Mouse (Mus musculus) right cerebral cortex, postnatal 36 days (tissue): ENCODE measurements around the gene Camkk1.

Experiments
- DNase-seq, 2 experiments: peaks; one replicate each; pipeline ENCODE4 v3.0.0; 2022; ENCODE audit warnings: low spot score in 2 of 2, mixed read lengths in 1 of 2

The Camkk1 gene

DNA sequence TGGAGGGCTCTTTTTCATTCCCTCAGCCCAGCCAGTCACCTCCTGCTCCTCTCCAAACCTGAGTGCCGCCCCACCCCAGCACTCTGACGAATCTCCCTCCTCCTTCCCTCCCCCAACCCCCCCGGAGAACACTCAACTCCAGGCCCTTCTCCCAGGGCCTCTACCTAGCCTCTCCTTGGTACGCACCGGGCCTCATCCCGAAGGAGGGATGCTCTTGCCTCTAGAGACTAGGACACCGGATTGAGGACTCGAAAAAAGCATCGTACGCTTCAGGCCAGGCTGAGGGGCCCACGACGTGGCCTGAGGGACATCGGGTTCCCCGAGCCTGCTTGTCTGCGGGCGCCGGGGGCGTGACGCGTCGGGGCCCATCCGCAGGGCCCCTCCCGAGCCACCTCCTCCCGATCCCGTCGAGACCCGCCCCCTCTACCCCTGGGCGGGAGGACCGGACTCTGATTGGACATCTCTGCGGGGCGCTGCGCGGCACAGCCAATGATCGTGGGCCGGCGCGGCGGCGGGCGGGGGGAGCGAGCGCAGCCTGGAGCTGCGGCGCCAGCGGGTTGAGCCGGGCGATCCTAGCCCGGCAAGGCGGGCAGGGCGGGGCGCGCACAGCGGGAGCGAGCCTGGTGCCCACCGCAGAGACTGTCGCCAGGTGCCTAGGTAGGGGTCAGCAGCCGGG, at the start of gene Camkk1:
Gene Camkk1, plus strand, starts transcription at position 538 of the 676 bp plus-strand sequence.
- peak; percentile 93 for DNase-seq

DNA sequence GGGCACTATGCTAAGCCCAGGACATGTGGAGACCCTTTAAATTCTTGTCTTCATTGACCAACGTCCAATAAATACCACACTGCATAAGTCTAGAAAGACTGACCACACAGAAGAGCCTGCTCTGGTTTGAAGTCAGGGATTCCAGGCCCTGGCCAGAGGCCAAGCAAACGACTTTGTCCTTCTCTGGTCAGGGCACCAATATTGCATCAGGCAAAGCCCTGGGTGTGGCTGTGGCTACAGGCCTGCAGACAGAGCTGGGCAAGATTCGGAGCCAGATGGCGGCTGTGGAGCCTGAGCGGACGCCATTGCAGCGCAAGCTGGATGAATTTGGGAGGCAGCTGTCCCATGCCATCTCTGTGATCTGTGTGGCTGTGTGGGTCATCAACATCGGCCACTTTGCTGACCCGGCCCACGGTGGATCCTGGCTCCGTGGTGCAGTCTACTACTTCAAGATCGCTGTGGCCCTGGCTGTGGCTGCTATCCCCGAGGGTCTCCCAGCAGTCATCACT, 43.8 kb upstream of the Camkk1 start:
- no peak for DNase-seq

DNA sequence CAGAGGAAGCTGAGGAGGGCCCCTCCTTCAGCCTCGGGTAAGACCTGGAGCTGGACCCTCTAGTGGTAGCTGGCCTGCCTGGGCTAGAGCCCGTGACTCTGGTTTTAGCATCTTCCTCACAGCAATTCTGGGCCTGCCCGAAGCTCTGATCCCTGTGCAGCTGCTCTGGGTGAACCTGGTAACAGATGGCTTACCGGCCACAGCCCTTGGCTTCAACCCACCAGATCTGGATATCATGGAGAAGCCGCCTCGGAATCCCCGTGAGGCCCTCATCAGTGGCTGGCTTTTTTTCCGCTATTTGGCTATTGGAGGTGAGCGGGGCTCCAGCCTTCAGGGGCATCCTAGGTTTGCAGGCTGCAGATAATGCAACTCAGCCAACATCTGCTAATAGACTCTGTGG, 36.3 kb upstream of the Camkk1 start:
- DNase-seq: no peak

DNA sequence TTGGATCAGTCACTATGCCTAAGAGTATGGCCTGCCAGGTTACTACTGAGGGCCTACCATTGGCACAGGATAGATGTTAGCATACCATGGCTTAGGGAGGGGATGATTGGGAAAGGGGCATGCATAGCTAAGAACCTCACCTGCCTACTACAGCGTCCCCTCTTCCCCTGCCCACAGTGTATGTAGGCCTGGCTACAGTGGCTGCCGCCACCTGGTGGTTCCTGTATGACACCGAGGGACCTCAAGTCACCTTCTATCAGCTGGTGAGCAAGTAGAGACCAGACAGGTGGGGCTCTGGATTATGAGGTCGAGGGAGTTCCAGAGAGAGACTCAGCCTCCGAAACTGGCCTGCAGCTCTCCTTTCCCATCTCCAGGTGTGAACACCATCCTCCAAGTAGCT, 35.5 kb upstream of the Camkk1 start:
- DNase-seq: no peak

DNA sequence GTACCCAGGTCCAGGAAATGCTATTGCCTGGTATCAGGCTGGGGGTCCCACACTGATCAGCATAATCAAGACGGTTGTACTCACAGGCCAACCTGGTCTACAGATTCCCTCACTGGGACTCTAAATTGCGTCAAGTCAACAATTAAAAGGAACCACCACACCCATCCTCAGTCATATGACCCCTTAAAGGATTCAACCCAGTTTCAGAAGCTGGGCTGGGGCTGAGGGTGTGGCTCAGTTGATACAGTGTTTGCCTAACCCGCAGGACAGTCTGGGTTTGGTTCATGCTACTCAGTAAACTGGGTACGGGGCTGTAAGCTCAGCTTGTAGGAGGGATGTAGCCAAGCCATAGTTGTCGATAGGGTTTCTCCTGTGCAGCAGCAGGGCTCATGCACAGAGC, 32.1 kb upstream of the Camkk1 start:
- no peak for DNase-seq

DNA sequence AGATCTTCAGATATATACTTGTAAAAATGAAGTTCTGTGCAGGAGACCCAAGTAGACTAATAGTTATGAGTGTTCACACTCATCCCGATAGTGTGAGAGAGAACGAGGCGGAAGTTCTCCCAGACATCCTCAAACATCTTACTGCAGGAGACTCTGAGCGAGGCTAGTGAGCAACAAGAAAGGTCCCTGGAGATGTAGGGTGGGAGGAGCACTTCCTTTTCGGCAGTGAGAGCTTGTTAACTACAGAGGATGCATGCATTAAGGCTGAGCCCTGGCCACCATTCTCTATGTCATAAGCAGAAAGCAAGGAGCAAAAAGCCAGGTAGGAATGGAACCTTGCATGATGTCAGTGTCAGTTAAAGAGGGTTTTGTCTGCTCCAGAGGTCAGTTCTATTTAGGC, 31.6 kb upstream of the Camkk1 start:
- no peak for DNase-seq

DNA sequence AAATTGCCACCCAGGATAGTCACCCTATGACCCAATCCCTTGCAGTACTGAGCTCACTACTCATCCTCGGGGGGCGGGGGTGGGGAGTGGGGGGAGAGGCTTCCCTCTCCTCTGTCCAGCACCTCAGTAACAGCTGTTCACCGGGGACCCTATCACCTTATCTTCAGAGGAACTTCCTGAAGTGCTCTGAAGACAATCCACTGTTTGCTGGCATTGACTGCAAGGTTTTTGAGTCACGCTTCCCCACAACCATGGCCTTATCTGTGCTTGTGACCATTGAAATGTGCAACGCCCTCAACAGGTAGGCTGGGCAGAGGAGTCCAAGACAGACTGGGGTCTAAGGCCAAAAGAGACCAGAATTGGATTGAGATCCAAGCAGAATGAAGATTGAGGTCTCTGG, 31.0 kb upstream of the Camkk1 start:
- no peak for DNase-seq

DNA sequence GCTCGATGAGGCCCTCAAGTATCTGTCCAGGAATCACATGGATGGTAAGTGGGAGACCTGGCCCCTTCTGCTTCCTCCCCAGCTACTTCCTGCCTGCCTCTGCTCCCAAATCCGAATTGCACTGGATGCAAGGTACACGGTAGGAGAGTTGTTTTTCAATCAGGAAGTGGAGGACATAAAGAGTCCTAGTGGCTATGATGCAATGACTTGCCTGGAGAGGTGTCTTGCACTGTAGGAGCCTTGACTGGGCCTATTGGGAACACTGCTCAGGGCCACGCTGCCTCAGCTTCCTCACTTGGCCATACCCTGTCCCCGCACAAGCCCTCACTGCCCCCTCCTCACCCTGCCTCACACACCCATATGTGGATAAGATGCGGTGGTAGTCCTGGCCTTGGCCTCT, 29.8 kb upstream of the Camkk1 start:
- DNase-seq: no peak

DNA sequence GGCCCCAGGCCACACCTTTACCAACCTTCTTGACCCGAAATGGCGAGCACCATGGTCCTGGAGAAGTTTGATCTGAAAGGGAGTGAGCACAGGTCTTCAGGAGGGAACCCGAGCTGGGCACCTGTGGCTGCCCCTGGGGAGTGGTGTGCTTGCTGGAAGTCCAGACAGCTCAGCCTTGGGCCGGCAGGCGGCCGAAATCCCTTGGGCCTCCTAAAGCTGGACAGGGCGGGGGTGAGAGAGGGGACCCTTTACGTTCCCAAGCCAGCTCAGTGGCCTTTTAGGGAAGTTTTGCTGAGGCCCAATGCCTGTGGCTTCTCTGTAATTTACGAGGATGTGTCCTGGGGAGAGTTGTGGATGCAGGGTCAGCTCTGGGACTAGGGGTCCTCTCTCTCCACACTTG, 28.1 kb upstream of the Camkk1 start:
- DNase-seq: no peak

DNA sequence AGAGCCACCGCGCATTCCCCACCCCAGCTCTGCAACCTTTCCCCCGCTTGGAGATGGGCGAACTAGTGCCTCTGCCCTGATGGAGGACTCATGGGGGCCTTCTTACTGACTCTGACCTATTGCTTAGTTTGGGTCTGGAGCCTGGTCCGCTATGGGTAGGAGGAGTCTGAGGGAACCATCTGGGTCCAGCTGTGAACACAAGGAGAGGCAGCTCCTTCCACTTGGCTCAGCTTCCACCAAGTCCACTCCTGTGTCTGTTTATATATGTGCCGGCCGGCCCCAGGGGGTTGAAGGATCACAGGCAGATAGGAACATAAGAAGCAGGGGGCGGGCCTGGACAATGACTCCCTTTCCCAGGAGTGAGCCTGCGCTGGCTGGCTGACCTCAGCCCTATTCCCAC, 26.8 kb upstream of the Camkk1 start:
- no peak for DNase-seq

DNA sequence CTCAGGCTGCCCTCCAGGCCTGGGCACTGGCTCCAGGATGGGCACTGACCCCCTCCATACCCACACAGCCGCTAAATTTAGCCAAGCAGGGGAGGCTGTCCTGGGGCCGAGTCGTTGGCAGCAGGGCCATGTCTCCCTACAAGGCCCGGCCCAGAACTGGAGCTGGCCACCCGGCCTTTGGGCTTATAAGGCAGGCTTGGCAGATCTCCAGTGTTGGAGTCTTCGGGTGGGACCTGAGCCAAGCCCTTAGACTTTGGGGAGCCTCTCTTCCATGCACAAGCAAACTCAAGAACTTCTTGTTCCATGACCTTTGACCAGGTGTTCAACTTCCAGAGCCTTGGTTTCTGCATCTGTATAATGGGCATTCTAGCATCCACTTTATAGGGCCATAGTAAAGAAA, 22.5 kb upstream of the Camkk1 start:
- DNase-seq: no peak

DNA sequence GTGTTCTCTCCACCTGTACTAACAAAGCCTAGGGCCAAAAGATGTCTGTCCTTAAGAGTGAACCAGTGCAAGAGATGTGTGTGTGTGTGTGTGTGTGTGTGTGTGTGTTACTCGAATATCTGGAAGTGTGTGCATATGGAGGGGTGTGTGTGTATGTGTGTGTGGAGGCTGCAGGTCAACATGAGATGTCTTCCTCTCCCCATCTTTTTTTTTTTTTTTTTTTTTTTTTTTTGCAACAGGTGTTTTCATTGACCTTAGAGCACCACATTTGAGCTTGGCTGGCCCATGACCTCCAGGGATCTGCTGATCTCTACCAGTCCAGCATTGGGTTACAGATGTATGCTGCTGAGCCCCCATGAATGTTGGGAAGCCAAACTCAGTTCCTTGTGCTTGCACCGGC, 22.0 kb upstream of the Camkk1 start:
- no peak for DNase-seq

DNA sequence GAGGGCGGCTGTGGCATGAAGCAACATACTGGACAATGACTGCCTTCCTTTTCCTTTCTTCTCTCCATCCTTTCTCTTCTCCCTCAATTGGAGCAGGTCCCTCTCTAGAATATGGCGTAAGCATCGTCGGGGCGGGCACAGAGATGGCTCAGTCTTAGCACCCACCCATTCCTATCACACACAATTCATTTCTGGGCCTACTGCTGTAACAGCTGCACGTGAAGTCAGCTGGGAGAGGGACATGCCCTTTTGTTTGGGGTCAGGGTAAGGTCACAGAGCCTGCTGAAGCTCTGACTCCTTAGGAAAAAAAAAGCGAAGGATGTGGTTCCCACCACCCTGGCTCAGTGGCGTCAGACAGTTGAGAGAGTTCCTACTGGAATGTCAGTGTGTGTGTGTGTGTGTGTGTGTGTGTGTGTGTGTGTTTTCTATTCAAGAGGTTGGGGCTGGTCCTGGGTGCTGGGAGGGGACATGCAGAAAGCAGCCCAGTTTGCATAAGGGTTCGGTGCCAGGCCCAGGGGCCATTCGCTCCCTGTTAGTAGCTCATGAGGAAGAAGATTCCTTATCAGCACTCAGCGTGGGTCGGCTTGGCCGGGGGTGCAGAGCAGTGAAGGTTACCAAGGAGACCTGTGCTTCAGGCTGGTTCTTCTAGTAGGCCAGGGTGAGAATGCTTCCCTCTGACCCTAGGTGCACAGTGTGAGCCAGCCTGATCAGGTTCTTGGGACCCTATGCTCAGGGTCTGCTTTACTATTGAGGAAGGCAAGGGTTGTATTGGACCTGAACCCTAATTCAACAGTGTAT, 21.1 kb upstream of the Camkk1 start:
- DNase-seq: no peak

DNA sequence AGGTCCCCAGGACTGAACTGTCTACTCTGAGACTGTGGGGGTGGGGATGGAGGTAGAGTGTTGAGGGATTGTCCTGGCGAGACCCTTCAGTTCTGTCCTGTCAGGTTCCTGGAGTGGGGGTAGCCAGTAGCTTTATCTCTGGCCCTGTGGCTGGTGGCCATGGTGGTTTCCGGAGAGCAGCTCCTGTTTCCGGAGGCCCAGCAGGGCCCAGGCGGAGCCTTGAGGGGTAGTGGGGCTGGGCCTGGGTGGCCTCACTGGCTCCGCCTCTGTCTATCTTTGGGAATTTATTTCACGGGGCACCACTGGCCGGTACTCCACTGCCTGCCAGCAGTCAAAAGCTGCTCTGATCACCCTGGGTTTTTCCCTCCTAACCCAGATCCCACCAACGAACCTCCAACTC, 20.0 kb upstream of the Camkk1 start, which contains the start of gene P2rx1:
Gene P2rx1, plus strand, starts transcription at position 333 of the 400 bp plus-strand sequence.
- DNase-seq: no peak

DNA sequence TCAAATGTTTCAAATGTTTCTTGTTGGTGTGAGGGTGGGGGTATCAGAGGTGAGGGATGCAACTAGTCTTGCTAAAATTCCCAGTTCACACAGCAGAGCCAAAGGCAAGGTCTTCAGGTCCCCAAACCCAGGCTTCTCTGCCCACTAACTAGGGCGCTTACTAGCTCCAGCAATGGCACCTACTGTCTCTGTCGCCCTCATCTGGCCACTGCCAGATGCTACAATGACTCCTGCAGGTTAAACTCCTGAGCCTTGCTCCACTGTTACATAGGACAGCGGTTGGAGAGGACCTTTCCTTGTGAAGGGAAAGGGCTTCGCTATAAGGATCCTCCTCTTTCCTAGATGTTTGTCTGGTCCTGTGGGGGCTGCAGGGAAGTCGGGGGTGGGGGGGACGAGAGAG, 17.8 kb upstream of the Camkk1 start:
- DNase-seq: peak in 1 of 2 experiments; percentile 36

DNA sequence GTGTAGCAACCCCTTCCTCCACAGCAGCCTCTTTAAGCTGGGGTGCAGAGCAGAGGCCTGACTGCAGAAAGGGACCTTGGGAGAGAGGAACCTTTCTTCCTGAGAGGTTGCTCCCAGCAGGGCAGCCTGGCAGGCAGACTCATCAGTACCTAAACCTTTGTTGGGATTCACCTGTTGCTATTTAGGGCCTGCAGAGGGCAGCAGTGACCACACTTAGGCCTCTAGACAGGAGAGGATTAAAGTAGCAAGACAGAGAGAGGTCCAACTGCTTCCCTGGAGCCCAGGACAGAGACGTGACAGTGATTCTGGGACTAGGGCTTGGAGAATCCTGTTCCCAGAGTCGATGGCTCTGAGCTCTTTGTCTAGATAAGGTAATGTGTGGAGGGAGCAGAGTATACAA, 12.4 kb upstream of the Camkk1 start:
- DNase-seq: peak in 1 of 2 experiments; percentile 23

DNA sequence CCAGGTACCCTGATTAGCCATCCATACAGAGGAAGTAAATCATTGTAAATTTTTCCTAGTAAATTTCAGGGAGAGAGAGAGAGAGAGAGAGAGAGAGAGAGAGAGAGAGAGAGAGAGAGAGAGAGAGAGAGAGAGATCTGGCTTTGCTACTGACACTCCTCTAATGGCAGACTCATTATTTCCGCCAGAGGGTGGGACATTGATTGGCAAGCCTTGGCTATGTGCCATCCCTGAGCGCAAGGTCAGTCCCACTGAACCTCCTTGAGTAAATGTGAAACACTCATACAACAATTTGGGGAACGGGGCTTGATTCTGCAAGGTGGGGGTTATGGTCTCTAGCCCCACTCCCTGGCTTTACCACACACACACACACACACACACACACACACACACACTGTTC, 11.7 kb upstream of the Camkk1 start:
- DNase-seq: no peak

DNA sequence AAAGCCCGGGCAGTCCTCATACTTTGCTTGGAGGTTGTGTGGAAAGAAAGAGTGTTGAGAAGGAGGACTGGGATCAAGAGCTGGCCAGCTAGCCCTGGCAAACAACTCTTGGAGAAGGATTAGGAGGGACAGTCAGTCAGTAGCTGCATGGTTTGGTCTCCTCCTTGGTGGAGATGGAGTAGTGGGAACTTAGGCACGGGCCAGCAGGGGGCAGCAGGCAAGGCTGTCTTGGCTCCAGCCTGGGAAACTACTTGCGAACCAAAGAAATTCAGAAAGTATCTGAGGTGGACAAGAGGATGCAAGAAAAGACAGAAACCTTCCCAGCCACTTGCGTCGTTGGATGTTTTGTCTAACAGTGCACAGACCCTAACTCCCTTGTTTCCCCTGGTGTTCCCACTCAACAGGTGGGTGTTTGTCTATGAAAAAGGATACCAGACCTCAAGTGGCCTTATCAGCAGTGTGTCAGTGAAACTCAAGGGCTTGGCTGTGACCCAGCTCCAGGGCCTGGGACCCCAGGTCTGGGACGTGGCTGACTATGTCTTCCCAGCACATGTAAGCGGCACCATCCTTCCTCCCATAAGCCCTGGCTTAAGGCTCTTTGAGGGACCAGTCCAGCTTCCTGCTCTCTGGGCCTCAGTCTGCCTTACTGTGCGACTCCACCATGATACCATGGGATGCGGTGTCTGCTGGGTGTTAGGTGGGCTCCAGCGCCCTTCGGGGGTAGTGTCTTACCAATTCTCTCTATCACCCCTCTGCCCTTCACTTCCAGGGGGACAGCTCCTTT, 10.9 kb upstream of the Camkk1 start:
- peak in 1 of 2 experiments; percentile 42 for DNase-seq

DNA sequence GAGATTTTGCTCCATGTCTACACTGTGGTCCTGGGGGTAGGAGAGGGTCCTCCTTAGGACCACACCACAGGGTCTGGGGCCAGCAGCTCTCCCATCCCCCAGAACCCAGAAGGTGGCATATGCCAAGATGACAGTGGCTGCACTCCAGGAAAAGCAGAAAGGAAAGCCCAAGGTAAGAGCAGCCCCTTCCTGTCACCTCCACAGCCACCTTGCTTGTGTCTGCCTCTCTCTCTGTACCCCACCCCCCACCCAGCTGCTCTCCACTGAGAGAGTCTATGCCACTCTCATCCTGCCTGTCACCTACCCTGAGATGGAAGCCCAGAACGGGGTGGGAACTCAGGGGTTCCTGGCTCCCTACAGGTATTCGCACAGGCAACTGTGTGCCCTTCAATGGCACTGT, 10.0 kb upstream of the Camkk1 start:
- no peak for DNase-seq

DNA sequence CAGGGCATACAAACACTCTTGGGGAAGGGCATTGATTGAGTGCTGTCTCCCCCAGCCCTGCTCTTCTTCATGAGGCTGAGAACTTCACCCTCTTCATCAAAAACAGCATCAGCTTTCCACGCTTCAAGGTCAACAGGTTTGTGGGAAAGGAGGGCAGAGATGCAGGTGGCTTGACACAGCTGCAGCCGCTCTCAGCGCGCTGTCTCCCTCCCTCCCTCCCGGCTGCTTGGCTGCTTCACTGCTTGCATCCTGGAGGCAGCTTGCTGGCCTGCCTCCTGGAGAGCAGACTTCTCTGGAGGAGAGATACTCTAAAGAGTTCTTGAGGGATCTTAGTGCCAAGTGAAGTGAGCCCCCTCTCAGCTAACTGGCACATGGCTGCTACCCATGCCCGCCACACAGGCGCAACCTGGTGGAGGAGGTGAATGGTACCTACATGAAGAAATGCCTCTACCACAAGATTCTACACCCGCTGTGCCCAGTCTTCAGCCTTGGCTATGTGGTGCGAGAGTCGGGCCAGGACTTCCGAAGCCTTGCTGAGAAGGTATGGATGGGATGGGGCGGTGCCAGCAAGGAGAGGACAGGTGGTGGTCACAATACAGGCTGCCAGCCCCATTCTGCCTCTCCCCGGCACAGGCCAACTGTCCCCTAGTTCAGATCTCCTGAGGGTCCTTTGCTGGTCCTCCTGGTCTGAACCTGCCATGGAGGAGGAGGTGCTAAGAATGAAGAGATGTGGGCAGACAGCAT, 9.1 kb upstream of the Camkk1 start:
- no peak for DNase-seq

DNA sequence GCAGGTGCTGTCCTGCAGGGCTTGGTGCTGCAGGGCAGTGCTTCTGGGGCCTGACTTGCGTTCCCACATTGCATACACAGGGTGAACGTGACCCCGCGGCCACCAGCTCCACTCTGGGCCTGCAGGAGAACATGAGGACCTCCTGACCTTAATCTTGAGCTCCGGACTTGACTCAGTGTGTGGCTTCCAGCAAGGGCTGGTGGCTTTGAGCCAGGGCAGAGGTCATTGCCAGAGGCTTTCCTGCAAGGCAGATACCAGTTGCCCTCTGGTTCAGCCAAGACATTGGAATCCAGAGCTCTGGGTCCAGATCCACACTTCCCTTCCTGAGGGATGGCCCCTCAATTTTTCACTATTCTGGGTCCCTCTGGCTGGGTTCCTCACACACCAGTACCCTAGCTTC, 4.8 kb upstream of the Camkk1 start:
- no peak for DNase-seq
